Mouse (Mus musculus) embryo, embryonic 10.5 days (tissue): ENCODE results near the gene Fermt3.
A peak's percentile ranks its signal among the peaks of the same experiment; 100 is the strongest.

Experiments used
- DNase-seq: peaks from one replicate; pipeline ENCODE4 v3.0.0-alpha.2; 2015; ENCODE audit warnings: low spot score

The Fermt3 gene

GRCm38 (mm10) chr19:6972247-6972917 lies 46.9 kb downstream of the Fermt3 start:
- DNase-seq = no peak

GRCm38 (mm10) chr19:6971644-6972043 lies 47.6 kb downstream of the Fermt3 start:
- DNase-seq = peak; percentile 36

GRCm38 (mm10) chr19:6970460-6971085 lies 48.7 kb downstream of the Fermt3 start:
- DNase-seq = peak; percentile 10

DNA sequence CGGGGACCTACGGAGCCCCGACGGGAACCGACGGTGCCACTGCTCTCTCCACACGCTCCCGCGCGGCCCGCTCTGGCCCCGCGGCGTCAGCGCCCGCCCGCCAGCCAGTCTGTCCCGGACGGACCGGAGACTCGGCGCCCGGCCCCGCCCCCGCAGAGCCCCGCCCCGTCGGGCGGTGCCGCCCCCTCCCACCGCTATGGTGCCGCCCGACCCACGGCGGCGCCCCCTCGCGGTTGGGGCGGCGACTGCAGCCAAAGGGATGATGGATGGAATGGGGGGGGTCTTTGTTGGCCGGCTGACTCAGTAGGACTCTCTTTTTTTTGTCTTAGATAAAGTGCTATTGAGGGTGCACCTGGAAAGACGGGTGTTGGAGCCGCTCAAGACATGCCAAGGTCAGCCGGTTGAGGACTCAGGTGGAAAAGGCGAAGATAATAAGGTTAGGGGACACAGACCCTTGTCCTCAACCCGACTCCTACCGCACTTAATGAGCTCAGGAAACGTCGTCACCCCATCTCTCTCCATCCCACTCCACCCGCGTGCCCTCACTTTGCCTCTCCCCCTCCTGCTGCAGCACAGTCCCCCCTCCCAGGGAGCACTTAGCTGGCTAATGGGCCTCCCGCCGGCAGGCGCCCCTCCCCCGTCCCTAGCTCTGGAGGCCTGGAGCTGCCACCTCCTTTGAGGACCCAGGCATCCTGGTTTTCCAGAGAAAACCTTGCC lies 49.4 kb downstream of the Fermt3 start:
- peak; percentile 69 for DNase-seq

- DNase-seq = no peak
These were observed 50.0 kb downstream of the Fermt3 start for GRCm38 (mm10) chr19:6969291-6969664.

- peak; percentile 16 for DNase-seq
These were observed 50.6 kb downstream of the Fermt3 start for GRCm38 (mm10) chr19:6968491-6969271.

DNA sequence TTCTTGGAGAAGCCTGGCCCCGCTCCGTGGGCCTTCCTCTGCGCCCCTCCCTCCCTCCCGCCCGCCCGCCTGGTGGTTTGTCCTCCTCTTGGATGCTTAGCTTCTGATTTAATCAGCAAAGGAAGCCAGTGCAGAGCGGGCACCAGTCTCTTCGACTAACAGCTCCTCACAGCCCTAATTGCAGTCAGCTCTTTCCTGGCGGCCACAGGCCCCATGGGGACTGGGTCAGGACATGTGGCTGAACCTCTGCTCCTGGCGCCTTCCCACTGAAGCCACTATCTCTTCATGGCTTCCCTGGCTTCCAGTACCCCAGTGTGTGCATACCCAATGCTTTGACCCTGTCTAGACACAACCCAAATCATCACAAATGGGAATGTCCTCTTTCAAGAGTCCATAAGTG lies 62.8 kb downstream of the Fermt3 start:
- DNase-seq = no peak

DNA sequence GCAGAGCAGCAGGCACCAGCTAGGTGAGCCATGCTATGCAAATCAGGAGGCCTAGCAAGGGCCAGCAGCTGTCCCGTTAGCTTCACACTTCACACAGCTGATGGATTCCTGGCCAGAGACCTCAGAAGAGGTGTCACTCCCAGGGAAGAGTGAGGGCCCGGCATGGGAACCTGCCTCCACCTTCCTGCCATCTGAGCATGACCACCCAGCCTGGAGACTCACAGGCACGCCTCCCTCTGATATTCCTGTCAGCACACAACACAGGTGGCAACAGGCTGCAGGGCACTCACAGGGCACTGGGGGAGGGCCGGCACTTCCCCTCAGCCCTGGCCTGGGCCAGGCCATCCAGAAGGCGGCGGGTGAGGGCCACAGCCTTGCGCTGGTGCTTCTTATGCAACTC lies 63.8 kb downstream of the Fermt3 start:
- no peak for DNase-seq

DNA sequence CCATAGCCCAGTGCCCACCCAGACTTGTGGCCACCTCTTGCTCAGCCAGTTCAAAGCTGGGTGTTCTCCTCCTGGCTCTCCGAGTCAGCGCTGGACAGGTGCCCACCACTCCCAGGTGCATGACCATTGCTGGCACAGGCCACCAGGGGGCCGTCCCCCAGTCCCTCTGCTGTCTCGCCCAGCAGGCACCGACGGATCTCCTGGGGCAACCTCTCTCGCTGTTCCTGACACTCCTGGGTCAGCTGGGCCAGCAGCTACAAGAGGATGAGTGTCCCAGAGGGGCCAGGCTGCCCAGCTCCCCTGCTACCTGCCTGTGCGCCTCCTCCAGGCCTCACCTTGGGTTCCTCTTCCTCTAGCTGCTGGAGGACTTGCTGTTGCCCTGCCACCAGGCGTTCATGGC lies 65.2 kb downstream of the Fermt3 start:
- no peak for DNase-seq

GRCm38 (mm10) chr19:6952712-6953037 lies 66.6 kb downstream of the Fermt3 start:
- DNase-seq = no peak

DNA sequence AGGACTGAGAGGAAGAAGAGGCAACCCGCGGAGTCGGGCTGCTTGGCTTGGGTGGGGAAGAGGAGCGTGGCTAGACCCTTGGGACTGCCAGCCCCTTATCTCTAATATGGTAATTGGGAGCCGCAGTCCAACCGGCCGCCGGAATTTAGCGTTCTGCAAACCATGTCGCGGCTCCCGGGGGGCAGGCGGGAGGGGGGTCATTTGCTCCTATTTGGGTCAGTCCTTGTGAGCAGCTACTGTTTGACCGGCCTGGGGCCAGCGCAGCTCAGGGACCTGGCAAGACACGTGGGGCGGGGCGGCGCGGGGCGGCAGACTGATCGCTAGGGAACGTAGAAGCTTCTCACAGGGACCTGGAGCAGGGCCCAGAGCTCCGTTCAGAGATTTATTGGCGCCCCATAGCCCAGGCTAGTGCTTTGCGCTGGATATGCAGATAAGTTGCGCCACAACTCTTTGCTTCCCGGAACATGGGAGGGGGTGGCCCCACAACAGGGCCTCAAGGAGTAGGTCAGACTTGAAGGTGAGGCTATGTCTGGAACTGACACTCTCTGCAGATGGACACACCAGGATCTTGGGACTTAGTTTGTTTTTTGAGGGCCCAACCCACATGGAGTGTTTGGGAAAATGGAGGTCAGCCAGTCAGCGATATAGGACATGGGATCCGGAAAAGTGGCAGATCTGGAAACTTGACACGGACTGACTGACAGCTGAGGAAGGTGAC lies 67.1 kb downstream of the Fermt3 start:
- DNase-seq = peak; percentile 66

GRCm38 (mm10) chr19:6951381-6951968 lies 67.8 kb downstream of the Fermt3 start:
- peak; percentile 97 for DNase-seq

DNA sequence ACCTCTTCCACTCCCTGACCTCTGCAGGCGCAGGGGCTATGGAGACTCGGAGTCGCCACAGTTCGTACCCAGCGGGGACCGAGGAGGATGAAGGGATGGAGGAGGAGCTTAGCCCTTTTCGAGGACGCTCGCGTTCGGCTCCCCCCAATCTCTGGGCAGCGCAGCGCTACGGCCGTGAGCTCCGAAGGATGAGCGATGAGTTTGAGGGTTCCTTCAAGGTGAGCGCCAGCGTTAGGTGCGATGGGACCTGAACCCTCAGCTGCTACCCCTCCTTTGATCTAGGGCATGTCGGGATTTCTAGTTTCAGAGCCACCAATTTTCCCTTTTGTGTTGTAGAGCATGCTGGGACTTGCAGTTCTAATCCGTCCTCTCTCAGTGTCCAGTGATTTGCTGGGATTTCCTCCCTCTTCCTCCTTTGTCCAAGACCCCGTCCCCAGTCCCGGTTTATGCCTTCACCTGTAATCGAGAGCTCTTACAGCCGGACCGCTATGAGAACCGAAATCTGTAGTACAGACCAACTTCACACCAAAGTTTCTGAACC lies 68.6 kb downstream of the Fermt3 start:
- DNase-seq = peak; percentile 87

GRCm38 (mm10) chr19:6949951-6950350 lies 69.3 kb downstream of the Fermt3 start:
- DNase-seq = no peak

DNA sequence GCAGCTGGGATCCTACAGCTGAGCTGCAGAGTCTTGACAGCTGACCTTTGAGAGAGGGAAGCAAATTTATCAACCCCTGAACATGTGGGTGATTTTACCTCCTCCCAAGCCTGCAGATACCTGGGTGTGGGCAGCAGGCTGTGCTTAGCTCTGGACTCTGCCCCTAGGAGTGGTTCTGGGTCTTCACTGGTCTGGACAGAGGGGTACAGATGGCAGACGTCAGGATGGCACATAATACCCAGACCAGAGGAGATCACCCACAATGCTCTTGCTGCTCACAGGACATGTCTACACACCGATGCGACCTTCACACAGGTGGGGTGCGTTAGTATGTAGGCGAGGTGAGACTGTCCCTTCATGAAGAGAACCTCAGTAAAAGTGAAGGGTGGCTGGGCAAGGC lies 69.7 kb downstream of the Fermt3 start:
- DNase-seq = no peak
